Mouse (Mus musculus) gastrocnemius, postnatal 10 days (tissue): ENCODE measurements around the gene Enpep. TPM values are rescaled to one million over a fixed set of nuclear protein-coding genes. Genes with fewer than 3 reads are reported as not detected.

Experiments used
- DNase-seq: peaks from one replicate; pipeline ENCODE4 v3.0.0; 2021; ENCODE audit warnings: mixed read lengths
- total RNA-seq, 2 experiments: library from RNA; stranded (reverse); gene quantifications; 2 replicates each; pipeline ENCODE4 v1.2.3; 2021

The Enpep gene
- total RNA-seq, 2 experiments from 2014 or later = 3.2 to 3.7 TPM

- no peak for DNase-seq
Measured at GRCm38 (mm10) chr3:129238664-129239258, 93.8 kb downstream of the Enpep start.

GRCm38 (mm10) chr3:129238010-129238409 lies 94.5 kb downstream of the Enpep start:
- no peak for DNase-seq

- DNase-seq = no peak
Measured at GRCm38 (mm10) chr3:129227331-129227730, 105.2 kb downstream of the Enpep start.

GRCm38 (mm10) chr3:129226681-129227080 lies 105.8 kb downstream of the Enpep start:
- DNase-seq = no peak

GRCm38 (mm10) chr3:129225577-129226289 lies 106.8 kb downstream of the Enpep start:
- DNase-seq = no peak

- DNase-seq = no peak
Measured at GRCm38 (mm10) chr3:129224806-129225576, 107.5 kb downstream of the Enpep start.

GRCm38 (mm10) chr3:129223964-129224805 lies 108.3 kb downstream of the Enpep start:
- DNase-seq = no peak

- DNase-seq = no peak
Measured at GRCm38 (mm10) chr3:129223401-129223800, 109.1 kb downstream of the Enpep start.

- no peak for DNase-seq
Measured at GRCm38 (mm10) chr3:129222448-129223290, 109.9 kb downstream of the Enpep start.

GRCm38 (mm10) chr3:129221380-129222260 lies 110.9 kb downstream of the Enpep start:
- DNase-seq = no peak

- DNase-seq = no peak
Measured at GRCm38 (mm10) chr3:129220681-129221379, 111.7 kb downstream of the Enpep start.

GRCm38 (mm10) chr3:129220086-129220670 lies 112.3 kb downstream of the Enpep start:
- DNase-seq = no peak

Other genes with a start within 250 kb of the Enpep start
- gene Pitx2, start 132.8 kb downstream of the Enpep start, total RNA-seq = 1 to 10 TPM; 8.8 to 9.2 TPM
- 1 to 10 TPM; 7.2 to 7.6 TPM for gene Elovl6, start 199.6 kb upstream of the Enpep start, total RNA-seq